Mouse (Mus musculus): Measurements from ENCODE around the gene Six5.
A peak's percentile ranks its signal among the peaks of the same experiment; 100 is the strongest.
"Not testable (repeated sequence)": the region's sequence is repeated elsewhere in the genome, so short reads cannot be mapped to it uniquely, and the experiment has no call there.

The Six5 gene

DNA sequence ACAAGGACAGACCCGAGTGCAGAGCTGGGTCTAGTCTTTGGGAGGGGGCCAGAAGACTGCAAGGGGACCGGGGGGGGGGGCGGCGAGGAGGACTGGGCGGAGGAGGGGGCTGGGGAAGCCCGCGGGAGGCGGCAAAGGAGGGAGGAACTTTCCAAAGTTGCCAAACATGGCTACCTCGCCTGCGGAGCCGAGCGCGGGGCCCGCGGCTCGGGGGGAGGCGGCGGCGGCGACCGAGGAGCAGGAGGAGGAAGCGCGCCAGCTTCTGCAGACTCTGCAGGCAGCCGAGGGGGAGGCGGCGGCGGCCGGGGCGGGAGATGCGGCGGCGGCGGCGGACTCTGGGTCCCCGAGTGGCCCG lies at the start of gene Six5:
Gene Six5 (plus strand): TSS at position 124 of the 355 bp plus-strand sequence.
- peak; percentile 53 for DNase-seq (ENCODE audit: low spot score)

DNA sequence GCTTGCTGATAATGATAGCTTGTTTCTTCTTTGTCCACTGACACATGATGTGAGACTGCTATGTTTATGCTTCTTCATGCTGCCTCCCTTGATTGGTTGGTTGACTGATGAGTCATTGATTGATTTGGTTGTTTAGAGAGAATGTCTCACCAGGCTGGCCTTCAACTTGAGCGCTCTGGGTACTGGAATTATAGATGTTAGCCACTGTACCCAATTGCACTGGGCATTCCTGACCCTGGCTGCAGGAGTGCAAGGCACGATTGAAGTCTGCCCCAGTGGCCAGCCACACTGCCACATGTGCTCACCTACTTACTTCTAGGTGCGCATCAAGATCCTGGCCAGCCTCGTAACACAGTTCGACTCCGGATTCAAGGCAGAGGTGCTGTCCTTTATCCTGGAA lies 49.8 kb upstream of the Six5 start:
- no peak for DNase-seq (ENCODE audit: low spot score)

DNA sequence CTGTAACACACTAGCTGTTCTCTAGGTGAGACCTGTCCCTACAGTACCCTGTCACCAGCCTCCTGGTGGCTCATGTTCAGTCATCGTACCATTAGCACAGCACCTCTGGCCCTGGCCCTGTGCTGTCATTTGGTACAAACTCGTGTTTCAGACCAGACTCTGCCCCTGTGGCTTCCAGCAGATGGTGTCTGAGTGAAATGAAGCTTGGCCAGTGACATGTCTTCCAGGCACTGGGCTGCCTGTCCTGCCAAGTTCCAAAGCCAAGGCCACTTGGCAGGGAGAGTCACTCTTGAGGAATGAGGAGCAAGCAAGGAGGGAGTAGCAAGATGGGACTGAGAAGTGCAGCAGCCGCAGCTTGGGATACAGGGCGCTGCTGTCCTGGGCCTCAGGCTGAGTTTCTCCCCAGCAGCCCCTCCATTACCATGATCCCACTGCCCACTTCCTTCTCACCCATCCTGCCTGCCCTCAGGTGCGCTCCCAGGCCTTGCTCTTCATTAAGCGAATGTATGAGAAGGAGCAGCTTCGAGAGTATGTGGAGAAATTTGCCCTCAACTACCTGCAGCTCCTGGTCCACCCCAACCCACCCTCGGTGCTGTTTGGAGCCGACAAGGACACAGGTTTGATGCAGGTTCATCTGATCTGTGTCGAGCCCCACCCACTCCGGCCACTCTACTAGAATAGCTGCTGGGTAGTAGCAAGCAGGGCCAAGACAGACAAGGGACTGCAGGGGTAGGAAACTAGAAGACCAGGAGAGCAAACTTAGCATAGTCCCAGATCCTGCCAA lies 47.9 kb upstream of the Six5 start:
- no peak for DNase-seq (ENCODE audit: low spot score)

DNA sequence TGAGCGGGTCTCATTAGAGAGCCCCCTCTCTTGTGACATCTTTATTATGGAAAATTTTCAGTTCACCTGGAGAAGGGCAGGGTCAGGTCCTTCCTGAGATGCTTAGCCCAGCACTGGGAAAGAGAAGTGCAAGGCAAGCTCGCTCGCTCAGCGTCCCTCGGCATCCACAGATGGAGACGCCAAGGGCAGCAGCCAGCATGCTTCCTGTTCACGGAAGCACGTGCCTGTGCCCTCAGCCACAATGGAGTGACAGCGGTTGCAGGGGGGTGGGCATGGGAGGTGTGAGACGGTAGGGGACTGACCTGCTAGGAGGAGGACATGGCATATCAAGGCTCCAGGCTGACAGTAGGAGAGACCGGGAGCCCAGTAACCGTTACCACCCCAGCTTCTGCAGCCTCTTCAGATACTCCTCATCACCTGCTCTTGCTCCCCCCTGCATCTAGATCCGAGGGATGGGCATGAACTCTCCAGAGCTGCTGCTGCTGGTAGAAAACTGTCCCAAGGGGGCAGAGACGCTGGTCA lies 46.3 kb upstream of the Six5 start:
- no peak for DNase-seq (ENCODE audit: low spot score)

DNA sequence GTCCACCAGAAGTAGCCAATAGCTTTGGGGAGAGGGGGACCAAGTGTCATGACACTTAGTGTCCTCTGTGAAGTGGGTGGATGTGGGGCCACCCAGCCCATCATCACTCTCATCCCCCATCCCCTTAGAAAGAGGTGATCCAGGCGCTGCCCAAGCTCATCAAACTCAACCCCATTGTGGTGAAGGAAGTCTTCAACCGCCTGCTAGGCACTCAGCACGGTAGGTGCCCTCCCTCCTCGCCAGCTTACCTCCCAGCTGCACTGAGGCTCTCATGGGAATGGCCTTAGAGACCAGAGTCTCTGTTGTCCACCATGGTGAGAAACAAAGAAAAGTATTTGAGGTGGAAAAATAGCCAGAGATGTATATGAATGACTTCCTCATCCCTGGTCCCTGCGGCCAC lies 45.1 kb upstream of the Six5 start:
- no peak for DNase-seq (ENCODE audit: low spot score)

DNA sequence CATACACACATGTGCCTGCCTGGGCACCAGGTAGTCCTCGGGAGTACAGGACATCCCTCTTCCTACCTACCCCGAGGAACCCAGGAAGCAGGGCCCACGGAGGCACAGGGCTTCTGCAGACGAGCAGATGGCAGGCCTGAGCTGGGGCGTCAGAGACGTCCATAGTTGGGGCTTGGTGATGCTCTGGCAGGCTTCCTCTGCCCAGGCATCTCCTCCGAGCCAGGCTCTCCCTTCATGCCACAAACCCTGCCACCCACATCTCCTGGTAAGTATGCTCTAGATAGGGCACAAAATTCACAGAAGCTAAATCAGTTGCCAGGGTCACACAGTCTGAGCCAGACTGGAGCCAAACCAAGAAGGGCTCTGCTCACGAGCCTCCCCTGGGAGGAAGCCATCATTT lies 44.2 kb upstream of the Six5 start:
- DNase-seq (ENCODE audit: low spot score) = no peak

DNA sequence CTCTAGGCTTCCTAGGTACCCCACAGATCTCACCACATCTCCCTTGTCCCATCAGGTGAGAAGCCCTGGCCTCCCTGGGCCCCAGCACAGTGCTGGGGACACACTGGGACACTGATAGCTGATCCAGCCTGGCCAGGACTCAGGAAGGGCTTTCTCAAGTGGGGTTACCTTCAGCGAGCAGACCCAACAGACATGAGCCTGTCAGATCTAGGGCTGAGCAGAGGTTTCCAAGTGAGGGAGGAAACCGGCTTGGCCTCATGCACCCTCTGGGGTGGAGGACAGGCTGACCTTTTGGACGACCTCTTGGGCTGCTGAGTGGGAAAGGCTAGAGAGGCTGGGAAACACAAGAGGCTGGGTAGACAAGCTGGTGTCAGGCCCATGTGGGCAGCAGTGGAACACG lies 43.2 kb upstream of the Six5 start:
- no peak for DNase-seq (ENCODE audit: low spot score)

DNA sequence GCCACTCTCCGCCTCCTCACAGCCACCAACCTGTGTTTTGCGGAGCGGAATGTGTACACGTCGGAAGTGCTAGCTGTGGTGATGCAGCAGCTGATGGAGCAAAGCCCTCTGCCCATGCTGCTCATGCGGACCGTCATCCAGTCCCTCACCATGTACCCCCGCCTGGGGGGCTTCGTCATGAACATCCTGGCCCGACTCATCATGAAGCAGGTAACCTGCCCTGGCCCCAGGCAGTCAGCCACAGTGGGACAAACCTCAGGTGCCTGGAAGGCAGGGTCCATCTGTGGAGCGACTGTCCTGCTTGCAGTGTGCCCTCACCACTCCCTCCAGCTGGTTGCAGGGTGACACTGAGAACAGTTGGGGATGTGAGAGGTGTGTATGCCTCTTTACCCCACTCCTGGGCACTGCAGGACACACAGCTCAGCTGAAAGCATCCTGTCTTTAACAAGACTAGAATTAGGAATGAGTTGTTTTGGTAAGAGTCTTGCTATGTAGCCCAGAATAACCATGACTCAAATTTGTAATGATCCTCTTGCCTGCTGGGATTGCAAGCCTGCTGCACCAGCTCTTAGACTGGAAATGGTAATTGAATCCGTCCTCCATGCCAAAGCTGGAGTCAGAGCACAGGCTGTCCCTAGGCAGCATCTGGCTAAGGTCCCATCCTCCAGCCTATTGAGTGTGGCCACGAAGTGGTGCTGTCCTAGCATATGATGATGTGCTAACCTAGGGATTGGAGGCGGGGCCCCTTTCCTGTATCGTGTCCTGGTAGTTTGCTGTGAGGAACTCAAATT lies 41.9 kb upstream of the Six5 start:
- no peak for DNase-seq (ENCODE audit: low spot score)

DNA sequence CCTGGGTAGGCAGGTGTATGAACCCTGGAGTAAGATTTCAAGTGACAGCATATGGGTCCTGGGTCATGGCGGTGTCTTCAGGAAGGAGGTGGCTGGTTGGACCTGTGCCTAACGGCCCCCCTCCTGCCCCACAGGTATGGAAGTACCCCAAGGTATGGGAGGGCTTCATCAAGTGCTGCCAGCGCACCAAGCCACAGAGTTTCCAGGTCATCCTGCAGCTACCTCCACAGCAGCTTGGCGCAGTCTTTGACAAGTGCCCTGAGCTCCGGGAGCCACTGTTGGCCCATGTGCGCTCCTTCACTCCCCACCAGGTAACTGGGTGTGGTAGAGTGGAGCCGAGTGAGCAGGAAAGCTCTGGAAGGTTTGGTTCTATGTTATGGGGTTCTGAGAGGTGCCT lies 41.3 kb upstream of the Six5 start:
- no peak for DNase-seq (ENCODE audit: low spot score)

DNA sequence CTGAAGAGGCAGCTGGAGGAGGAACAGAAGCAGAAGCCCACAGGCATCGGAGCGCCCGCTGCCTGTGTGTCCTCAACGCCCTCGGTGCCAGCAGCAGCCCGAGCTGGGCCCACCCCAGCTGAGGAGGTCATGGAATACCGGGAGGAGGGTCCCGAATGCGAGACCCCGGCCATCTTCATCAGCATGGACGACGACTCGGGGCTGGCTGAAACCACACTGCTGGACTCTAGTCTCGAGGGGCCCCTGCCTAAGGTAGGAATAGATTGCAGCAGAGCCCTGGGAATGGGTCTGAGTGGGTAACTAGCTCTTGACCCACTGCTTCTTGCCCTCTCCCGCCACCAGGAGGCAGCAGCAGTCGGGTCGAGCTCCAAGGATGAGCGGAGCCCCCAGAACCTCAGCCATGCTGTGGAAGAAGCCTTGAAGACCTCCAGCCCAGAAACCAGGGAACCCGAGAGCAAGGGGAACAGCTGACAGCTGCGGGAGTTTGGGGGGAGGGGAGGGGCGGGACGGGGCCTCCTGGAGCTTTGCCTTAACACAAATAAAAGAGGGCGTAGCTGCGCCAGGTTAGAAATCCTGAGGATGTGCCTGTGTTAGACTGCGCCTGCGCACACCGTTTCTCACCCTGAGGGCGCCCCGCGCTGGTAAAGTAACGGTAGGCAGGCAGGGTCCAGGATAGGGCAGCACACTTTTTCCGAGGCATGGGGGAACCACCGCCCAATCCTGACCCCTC lies 40.2 kb upstream of the Six5 start, which contains the start of gene Rsph6a:
Gene Rsph6a (plus strand): TSS at position 644 of the 730 bp plus-strand sequence.
- no peak for DNase-seq (ENCODE audit: low spot score)

DNA sequence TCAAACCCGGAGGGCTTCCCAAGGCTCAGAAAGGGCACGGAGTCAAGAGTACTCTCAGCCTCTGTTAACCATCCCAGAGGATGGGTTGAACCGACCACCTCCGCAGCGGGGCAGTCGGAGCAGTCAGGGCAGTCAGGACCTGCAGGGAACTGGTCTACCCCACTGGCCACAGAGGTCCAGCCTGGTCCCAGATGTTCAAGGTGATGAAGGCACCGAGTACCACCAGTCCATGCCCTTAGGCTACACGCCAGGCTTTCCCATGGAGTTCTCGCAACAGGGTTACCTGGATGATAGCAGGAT lies 39.7 kb upstream of the Six5 start:
- DNase-seq (ENCODE audit: low spot score) = no peak

DNA sequence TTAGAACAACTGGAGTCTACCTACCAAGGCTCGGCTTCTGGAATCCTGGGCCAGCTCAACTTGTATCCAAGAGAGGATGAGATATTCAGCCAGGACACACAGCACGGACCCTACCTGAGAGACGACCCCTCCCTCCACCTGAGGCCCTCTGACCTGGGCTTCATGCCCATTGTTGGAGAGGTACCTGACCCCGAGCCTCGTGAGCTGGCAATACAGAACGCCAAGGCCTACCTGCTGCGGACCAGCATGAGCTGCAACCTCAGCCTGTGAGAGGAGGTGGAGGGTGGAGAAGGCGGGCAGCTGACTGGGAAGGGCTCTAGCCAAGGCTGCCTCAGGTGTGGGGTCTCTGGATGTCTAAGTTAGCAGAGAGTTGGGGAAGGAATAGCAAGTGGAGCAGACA lies 39.3 kb upstream of the Six5 start:
- DNase-seq (ENCODE audit: low spot score) = no peak

DNA sequence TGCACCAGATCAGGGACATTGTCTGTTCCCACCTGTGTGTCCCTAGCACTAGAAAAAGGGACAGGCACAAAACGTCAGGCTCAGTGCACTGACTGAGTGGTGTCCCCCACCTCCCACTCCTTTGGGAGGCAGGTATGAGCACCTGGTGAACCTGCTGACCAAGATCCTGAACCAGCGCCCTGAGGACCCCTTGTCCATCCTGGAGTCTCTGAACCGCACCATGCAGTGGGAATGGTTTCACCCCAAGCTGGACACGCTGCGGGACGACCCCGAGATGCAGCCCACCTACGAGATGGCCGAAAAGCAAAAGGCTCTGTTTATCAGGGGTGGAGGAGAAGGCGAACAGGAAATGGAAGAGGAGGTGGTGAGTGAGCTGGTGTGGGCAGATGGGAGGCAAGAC lies 37.0 kb upstream of the Six5 start:
- no peak for DNase-seq (ENCODE audit: low spot score)

DNA sequence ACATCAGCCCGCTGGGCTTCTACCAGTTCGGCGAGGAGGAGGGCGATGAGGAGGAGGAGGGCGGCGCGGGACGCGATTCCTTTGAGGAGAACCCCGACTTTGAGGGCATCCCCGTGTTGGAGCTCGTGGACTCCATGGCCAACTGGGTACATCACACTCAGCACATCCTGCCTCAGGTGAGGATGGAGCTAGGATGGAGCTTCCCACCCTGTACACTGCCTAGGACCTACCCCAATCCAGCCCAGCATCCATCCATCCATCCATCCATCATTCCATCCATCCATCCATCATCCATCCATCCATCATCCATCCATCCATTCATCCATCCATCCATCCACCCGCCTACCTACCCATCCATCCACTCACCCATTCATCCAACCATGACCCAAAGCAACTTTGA lies 28.5 kb upstream of the Six5 start:
- no peak for DNase-seq (ENCODE audit: low spot score)

DNA sequence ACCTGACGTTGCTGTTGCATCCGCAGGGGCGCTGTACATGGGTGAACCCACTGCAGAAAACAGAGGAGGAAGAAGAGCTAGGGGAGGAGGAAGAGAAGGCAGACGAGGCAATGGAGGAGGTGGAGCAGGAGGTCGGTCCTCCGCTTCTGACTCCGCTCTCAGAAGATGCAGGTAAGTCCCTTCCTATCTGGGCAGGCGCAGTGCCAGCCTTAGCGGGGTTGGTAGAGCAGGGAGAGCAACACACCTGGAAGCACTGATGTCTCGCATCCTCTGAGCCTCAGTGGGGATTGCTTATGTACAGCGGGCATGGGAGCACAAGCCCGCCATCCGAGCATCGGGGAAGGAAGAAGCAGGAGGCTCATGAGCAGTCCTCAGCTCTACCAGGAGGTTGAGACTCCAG lies 27.3 kb upstream of the Six5 start:
- DNase-seq (ENCODE audit: low spot score) = no peak

DNA sequence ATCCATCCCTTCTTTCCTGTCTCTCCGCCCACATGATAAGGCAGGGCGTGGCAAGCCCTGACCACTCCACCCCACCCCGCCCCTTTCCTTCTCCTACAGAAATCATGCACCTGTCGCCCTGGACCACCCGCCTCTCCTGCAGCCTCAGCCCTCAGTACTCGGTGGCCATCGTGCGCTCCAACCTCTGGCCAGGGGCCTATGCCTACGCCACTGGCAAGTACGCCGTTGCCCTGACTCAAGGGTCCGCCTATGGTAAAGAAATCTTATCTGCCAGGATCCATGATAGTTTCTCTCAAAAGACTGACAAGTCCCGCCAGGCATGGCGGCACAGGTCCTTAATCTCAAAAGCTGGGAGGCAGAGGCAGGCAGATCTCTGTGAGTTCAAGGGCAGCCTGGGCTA lies 26.5 kb upstream of the Six5 start:
- DNase-seq (ENCODE audit: low spot score) = no peak

DNA sequence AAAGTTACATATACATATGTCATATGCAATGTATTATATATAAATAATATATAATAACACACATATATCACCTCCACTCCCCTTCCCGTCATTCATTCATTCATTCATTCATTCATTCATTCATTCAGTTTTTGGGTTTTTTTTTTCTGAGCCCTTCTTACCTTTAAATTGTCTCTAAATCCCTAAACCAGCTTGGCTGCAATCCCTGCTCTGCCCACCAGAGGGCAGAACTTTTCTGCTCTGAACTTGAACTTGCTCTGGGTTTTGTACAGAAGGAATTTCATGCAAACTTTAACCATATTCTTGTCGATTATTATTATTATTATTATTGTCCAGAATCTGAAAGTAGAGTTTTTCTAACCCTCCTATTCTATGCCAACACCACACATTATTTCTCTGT lies 25.7 kb upstream of the Six5 start:
- DNase-seq (ENCODE audit: low spot score) = peak; percentile 69

DNA sequence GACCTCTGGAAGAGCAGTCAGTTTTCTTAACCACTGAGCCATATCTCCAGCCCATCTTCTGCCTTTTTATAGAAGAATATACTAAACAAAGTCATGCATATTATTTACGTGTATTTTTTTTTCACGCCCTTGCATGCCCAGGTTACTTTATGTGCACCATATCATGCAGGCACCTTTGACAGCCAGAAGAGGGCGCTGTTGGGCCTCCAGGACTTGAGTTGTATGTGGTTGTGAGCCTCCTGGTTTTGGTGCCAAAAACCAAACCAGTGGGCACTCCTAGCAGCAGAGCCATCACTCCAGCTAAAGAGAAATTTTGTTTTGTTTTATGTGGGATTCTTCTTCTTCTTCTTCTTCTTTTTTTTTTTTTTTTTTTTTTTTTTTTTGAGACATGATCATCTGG lies 24.9 kb upstream of the Six5 start:
- no peak for DNase-seq (ENCODE audit: low spot score)

DNA sequence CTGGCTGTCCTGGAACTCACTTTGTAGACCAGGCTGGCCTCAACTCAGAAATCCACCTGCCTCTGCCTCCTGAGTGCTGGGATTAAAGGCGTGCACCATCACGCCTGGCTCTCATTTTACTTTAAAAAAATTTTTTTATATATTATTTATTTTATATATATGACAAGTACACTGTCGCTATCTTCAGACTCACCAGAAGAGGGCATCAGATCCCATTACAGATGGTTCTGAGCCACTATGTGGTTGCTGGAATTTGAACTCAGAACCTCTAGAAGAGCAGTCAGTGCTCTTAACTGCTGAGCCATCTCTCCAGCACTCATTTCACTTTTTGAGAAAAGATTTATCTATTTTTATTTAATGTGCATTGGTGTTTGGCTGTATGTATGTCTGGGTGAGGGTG lies 23.4 kb upstream of the Six5 start:
- not testable (repeated sequence) for DNase-seq (ENCODE audit: low spot score)

DNA sequence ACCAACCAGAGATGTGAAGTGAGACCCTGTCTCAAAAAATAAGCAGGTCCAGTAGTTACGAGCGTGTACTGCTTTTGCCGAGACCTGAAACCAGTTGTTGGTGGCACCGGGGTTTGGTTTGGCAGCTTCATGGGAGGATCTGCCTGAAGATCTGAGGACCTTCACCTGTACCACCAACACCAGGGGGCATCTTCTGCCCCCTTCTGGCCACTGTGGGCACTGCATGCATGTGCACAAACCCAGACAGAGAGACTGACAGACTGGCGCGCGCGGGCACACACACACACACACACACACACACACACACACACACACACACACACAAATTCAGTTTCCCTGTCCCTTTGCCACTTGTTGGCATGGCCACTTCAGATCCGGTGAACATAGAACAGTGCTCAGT lies 20.9 kb upstream of the Six5 start:
- DNase-seq (ENCODE audit: low spot score) = no peak

DNA sequence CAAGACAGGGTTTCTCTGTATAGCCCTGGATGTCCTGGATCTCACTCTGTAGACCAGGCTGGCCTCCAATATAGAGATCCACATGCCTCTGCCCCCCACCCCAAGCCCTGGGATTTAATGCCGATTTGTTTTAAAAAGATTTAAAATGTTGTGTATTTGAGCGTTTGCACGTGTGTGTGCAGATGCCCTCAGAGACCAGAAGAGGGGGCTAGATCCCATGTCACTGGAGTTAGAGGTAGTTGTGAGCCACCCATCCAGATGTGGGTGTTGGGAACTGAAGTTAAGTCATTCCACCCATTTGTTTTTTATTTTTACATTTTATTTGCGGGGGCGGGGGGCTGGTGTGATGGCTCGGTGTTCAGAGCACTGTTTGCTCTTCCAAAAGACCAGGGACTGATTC lies 19.9 kb upstream of the Six5 start:
- no peak for DNase-seq (ENCODE audit: low spot score)

DNA sequence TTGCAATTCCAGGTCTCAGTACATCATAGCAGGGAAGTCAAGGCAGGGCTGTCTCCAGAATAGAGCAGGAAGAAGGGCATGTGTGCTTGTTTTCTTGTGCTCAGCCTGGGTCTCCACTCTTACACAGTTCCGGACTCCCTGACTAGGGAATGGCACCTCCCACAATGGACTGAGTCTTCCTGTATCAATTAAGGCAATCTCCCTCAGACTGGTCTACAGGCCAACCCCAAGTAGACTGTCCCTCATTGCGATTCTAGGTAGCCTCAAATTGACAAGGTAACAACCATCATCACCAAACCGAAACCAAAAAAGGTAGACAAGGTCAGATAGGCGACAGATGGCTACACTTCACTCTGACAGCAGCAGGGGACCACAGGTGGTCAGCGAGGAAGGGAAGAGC lies 19.2 kb upstream of the Six5 start:
- DNase-seq (ENCODE audit: low spot score) = no peak

Measured in urinary bladder, postnatal 25 days (tissue).